Mouse (Mus musculus): ENCODE results near the gene Aldob. TPM values are rescaled to one million over a fixed set of nuclear protein-coding genes. Genes with fewer than 3 reads are reported as not detected.
A peak's percentile ranks its signal among the peaks of the same experiment; 100 is the strongest.

Gene Aldob
- polyA plus RNA-seq, 1 experiment from 2014 or later: not detected

DNA sequence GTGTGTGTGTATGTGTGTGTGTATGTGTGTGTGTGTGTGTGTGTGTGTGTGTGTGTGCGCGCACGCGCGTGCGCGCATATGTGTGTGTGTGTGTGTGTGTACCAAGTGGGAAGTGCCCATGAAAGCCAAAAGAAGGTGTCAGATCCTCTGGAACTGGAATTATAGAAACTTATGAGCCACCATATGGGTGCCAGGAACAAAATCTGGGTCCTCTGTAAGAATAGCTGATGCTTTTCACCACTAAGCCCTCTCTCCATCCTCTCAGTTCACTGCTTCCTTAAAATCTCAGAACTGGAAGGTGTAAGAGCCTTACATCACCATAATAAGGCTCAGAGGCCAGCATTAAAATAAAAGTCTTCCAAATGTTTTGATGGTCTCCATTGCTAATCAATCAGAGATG lies 8.0 kb upstream of the Aldob start:
- Histone ChIP-seq H3K4me3 (no peak overlapping the region), H3K36me3 (no peaks in the 10 kb centered on the region), H3K27me3 (ENCODE audit: insufficient read depth, poor library complexity, severe bottlenecking) (no peaks in the 10 kb centered on the region), H3K9me3 (no peaks in the 10 kb centered on the region), H3K27ac (no peak overlapping the region), H3K4me1 (replicated peaks) (no peaks in the 10 kb centered on the region)
- 99% methylated on average over 7 of the region's 7 CpGs for WGBS
- no peak for DNase-seq (ENCODE audit: low spot score)

DNA sequence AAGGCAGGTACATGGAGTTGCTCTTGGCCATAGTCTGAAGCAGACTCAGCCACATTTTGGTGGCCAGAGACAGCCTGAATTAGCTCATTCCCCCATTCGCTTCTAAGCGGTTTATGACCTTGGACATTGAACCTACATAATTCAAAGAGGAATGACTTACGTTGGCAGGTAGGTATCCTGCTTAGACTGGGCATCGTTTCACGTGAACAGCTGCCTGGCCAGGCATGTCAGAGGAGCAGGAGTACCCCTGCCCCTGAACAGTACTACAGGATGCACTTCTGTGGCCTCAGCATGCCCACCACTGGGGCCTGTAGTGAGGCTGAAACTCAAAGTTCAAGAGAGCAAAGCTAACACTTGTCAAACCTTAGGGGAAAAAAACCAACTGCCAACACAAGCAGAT lies 4.0 kb upstream of the Aldob start:
- no peak overlapping the region for H3K27ac ChIP-seq
- DNase-seq (ENCODE audit: low spot score): no peak
- no peaks in the 10 kb centered on the region for H3K36me3 ChIP-seq
- H3K9me3 ChIP-seq: no peaks in the 10 kb centered on the region
- H3K4me1 ChIP-seq (replicated peaks): no peaks in the 10 kb centered on the region
- 89% methylated on average over 5 of the region's 5 CpGs for WGBS
- no peak overlapping the region for H3K4me3 ChIP-seq
- no peaks in the 10 kb centered on the region for H3K27me3 ChIP-seq (ENCODE audit: insufficient read depth, poor library complexity, severe bottlenecking)

DNA sequence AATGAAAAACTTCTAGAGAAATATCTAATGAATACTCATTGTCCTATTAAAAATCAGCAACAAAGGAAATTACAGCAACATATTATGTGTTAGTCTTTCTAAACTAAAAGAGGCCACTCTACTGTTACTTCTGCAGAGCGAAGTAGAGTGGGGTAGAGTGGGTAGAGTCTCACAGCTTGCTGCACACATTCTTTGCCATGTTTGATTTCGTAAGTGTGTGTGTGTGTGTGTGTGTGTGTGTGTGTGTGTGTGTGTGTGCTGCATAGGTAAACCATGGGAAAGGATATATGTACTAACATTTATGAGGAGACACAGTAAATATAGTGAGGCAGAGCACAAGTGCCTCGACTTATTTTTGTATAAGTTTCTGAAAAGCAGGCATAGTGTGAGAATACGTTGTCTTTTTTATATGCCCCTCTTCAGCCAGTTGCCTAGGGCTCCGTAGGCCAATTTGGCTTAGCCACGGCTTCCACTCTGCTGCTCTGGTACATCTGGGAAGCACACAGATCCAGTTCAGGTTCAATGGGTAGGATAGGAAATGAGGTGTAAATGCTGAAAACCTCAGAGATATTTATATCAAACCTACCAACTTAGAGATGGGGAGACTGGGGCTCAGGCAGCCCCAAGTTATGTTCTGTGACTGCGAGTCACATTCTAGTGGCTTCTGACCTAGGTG lies 1.7 kb downstream of the Aldob start:
- H3K27ac ChIP-seq: no peak overlapping the region
- no peaks in the 10 kb centered on the region for H3K9me3 ChIP-seq
- H3K4me1 ChIP-seq (replicated peaks): no peaks in the 10 kb centered on the region
- WGBS: 86% methylated on average over 7 of the region's 7 CpGs
- no peak for DNase-seq (ENCODE audit: low spot score)
- H3K27me3 ChIP-seq (ENCODE audit: insufficient read depth, poor library complexity, severe bottlenecking): no peaks in the 10 kb centered on the region
- no peak overlapping the region for H3K4me3 ChIP-seq
- H3K36me3 ChIP-seq: no peaks in the 10 kb centered on the region

DNA sequence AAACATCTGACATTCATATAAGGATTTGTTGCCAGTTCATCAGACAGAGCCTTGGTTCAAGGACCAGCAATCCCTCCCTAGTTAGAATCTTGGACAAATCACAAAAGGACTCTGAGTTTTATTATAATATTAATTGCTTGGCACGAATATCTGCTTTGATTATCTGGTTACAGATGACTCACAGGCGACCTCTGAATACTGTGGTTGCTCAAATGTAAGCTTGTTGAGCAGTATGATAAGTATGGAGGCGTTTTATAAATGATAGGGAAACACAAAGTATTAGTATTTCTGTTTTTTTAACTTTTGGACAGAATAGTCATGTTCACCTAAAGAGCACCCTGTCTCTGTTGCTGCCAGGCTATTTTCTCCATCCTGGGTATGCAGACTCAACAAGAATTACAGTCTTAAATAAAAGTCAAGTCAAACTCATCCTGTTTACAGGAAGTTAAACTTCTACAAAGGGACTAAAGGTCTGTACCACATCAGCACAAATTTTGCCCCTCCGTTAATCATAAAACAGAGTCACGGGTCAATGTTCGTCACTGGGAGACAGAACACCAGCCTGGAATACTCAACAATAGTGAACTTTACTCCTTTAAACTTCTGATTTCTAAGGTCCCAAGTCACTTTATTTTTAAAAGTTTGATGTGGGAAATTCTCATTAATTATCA lies 2.3 kb downstream of the Aldob start:
- no peak overlapping the region for H3K27ac ChIP-seq
- DNase-seq (ENCODE audit: low spot score): no peak
- no peaks in the 10 kb centered on the region for H3K36me3 ChIP-seq
- no peaks in the 10 kb centered on the region for H3K9me3 ChIP-seq
- WGBS: 77% methylated on average over 6 of the region's 6 CpGs
- H3K4me1 ChIP-seq (replicated peaks): no peaks in the 10 kb centered on the region
- no peak overlapping the region for H3K4me3 ChIP-seq
- H3K27me3 ChIP-seq (ENCODE audit: insufficient read depth, poor library complexity, severe bottlenecking): no peaks in the 10 kb centered on the region

DNA sequence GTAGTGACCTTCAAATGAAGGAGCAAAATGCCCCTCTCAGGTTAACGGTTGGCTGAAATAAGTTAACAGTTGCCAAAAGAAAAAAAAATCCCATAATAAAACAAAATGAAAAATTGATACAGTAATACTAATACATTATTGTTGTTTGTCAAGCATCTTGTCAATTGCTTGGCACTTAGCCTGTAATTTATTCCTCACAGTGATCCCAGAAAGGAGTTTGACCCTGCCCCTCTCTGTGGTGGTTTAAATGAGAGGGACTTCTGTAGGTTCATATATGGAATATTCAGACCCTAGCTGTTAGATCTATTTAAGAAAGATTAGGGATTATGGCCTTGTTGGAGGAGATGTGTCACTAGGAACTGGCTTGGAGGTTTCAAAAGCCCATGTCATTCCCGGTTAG lies 3.3 kb downstream of the Aldob start:
- Histone ChIP-seq H3K27ac (no peak overlapping the region), H3K27me3 (ENCODE audit: insufficient read depth, poor library complexity, severe bottlenecking) (no peaks in the 10 kb centered on the region), H3K9me3 (no peaks in the 10 kb centered on the region), H3K4me1 (replicated peaks) (no peaks in the 10 kb centered on the region), H3K36me3 (no peaks in the 10 kb centered on the region), H3K4me3 (no peak overlapping the region)
- DNase-seq (ENCODE audit: low spot score): no peak
- 93% methylated on average over 2 of the region's 2 CpGs for WGBS

DNA sequence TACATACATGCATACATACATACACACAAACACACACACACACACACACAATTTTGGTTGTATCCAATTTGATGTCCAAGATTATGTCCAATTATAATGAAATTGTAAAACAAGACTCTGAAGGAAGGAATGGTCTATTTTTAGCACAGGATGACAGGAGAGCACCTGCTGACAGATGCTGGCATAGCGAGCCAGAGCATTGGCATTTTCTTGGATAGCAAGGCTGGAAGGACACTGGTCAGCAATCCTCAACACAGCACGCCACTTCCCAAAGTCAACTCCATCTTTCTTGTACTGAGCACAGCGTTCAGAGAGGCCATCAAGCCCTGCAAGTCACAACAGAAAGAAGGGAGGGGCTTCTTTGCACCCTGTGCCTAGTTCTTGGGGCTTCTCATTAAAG lies 8.4 kb downstream of the Aldob start:
- H3K27ac ChIP-seq: no peak overlapping the region
- H3K27me3 ChIP-seq (ENCODE audit: insufficient read depth, poor library complexity, severe bottlenecking): no peaks in the 10 kb centered on the region
- H3K4me1 ChIP-seq (replicated peaks): no peaks in the 10 kb centered on the region
- H3K9me3 ChIP-seq: no peaks in the 10 kb centered on the region
- no peak for DNase-seq (ENCODE audit: low spot score)
- H3K4me3 ChIP-seq: no peak overlapping the region
- no peaks in the 10 kb centered on the region for H3K36me3 ChIP-seq
- 75% methylated on average over 3 of the region's 3 CpGs for WGBS

DNA sequence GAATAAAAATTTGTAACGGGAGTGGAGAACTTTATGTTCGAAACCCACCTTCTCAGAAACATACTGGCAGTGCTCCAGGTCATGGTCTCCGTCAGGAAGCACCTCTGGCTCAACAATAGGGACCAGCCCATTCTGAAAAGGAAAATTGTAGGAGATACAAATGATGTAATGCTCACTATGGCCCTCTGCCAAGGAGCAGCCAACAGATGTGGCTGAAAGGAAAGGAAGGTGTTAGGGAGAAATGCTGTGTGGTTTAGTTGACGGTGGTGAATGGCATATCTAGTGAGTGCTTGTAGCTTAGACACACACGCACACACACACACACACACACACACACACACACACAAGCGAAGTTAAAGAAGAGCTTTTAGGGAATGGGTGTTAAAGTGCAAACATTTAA lies 9.7 kb downstream of the Aldob start:
- H3K9me3 ChIP-seq: no peaks in the 10 kb centered on the region
- H3K36me3 ChIP-seq: no peaks in the 10 kb centered on the region
- DNase-seq (ENCODE audit: low spot score): no peak
- no peaks in the 10 kb centered on the region for H3K4me1 ChIP-seq (replicated peaks)
- no peaks in the 10 kb centered on the region for H3K27me3 ChIP-seq (ENCODE audit: insufficient read depth, poor library complexity, severe bottlenecking)
- no peak overlapping the region for H3K27ac ChIP-seq
- 80% methylated on average over 6 of the region's 6 CpGs for WGBS
- no peak overlapping the region for H3K4me3 ChIP-seq

DNA sequence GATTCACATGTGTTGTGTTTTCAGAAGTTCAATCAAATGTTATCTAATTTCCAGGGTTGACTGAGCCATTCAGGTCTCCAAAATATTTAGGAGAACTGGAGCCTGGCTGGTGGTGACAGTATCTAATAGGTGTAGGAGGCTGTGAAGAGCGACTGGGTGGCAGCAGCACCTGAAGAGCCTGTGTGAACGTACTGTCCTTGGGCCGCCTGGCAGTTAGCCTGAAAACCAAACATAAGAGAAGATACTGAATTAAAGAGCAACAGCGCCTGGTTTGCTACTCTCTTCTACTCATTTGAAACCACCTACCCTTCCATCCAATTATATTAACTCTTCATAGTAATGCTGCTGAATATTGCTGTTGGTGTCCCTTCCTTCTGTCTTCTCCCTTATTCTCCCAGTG lies 12.7 kb downstream of the Aldob start:
- Histone ChIP-seq H3K27me3 (ENCODE audit: insufficient read depth, poor library complexity, severe bottlenecking) (no peaks in the 10 kb centered on the region), H3K9me3 (no peaks in the 10 kb centered on the region), H3K4me3 (no peak overlapping the region), H3K36me3 (peaks cover 15% of the 10 kb centered on the region), H3K27ac (no peak overlapping the region), H3K4me1 (replicated peaks) (no peaks in the 10 kb centered on the region)
- 84% methylated on average over 4 of the region's 4 CpGs for WGBS
- no peak for DNase-seq (ENCODE audit: low spot score)

DNA sequence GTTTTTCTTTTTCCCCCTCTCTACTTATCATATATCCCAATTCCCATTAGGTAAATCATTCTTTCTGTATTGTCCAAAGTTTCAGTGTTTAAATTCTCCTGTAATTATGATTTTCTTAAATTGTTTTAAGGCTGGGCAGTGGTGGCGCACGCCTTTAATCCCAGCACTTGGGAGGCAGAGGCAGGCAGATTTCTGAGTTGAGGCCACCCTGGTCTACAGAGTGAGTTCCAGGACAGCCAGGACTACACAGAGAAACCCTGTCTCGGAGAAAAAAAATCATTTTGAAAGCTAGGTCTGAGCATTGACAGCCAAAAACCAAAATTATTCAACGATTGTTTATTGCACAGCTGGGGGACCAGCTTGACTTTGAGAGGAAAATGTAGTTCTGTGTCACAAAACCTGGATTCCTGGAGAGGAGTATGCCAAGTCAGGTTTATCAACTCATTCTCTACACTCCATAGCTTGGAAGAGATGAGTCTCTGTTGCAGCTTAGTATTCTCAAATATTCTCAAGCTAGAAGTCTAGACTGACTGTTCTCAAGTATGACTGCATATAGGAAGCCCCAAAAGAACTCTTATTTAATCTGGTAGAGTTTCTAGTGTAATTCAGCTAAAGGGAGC lies 13.6 kb downstream of the Aldob start:
- H3K27me3 ChIP-seq (ENCODE audit: insufficient read depth, poor library complexity, severe bottlenecking): no peaks in the 10 kb centered on the region
- no peaks in the 10 kb centered on the region for H3K4me1 ChIP-seq (replicated peaks)

DNA sequence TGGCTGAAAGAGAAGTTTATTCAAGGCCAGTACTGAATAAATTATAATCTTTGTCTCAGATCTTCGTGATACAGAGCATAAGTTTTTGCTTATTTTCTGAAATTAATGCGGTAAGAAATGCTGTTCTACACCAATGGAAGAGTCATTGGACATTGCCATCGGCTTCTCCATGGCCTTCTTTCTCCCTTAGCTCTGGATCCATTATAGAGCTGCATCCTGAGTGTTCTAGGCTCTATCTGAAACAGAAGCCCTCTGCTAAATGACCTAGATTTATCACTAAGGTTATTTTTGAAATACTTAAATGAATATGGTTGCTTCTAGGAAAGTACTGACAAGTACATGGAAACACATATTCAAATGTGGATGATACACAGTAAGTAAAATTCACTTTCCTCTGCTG lies 14.3 kb downstream of the Aldob start:
- H3K27me3 ChIP-seq (ENCODE audit: insufficient read depth, poor library complexity, severe bottlenecking): no peaks in the 10 kb centered on the region
- no peaks in the 10 kb centered on the region for H3K4me1 ChIP-seq (replicated peaks)
- no peak overlapping the region for H3K27ac ChIP-seq
- no peak overlapping the region for H3K4me3 ChIP-seq
- WGBS: 88% methylated on average over 3 of the region's 3 CpGs
- peaks cover 30% of the 10 kb centered on the region for H3K36me3 ChIP-seq
- DNase-seq (ENCODE audit: low spot score): no peak
- H3K9me3 ChIP-seq: peaks cover 8% of the 10 kb centered on the region

More for the DNA sequence above, 13.6 kb downstream of the Aldob start:
- no peak for DNase-seq (ENCODE audit: low spot score)
- H3K9me3 ChIP-seq: 0 out of 2 replicates have a peak, but pooled peaks cover under 1% of the 10 kb centered on the region
- peaks cover 22% of the 10 kb centered on the region for H3K36me3 ChIP-seq
- no peak overlapping the region for H3K4me3 ChIP-seq
- H3K27ac ChIP-seq: no peak overlapping the region
- 94% methylated on average over 4 of the region's 4 CpGs for WGBS

DNA sequence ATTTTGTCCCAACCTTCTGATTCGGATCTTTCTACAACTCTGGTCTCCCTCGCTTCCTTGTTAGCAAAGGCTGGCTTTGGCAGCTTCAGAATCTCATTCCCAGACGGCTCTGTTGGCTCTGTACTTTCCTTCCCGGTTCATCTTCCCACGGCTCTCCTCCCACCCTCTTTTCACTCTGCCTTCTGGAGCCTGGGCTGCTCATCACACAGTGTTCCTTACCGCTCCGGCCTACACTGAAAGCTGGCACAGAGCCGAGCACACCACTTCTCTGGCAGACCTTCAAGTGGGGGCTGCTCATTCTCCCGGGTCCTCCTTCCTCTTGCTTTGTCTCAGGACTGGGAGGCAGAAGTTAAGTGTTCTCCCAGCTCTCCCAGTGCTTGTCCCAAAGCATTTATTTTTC lies 26.8 kb downstream of the Aldob start:
- no peak for DNase-seq (ENCODE audit: low spot score)
- Histone ChIP-seq H3K27me3 (ENCODE audit: insufficient read depth, poor library complexity, severe bottlenecking) (no peaks in the 10 kb centered on the region), H3K9me3 (no peaks in the 10 kb centered on the region), H3K4me1 (replicated peaks) (peaks cover 28% of the 10 kb centered on the region), H3K27ac (no peak overlapping the region), H3K36me3 (peaks cover 56% of the 10 kb centered on the region), H3K4me3 (peak overlapping the region; percentile 74; the same call in 1 of the 2 replicates)
- 87% methylated on average over 9 of the region's 9 CpGs for WGBS

DNA sequence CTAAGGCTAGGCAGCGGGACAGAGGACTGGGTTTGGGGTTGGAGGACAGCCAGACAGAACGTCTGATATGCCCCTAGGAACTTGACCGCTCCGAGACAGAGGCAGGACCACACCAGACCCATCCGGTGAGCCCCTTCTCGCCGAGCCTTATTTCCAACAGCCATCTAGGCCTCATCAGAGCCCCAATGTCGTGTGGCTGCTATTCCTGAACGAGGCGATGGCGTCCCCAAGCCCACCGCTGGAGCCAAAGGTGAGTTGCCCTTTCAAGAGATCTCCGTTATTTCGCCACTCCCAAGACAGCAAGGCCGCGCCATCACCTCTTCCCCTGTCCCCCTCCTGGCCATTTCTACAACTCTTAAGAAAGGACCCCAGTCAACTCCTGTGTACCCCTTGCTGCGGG lies 28.0 kb downstream of the Aldob start:
- Histone ChIP-seq H3K27me3 (ENCODE audit: insufficient read depth, poor library complexity, severe bottlenecking) (no peaks in the 10 kb centered on the region), H3K4me3 (peak overlapping the region; percentile 74), H3K4me1 (replicated peaks) (peaks cover 28% of the 10 kb centered on the region), H3K27ac (peak overlapping the region; percentile 91), H3K36me3 (peaks cover 52% of the 10 kb centered on the region), H3K9me3 (no peaks in the 10 kb centered on the region)
- DNase-seq (ENCODE audit: low spot score): no peak
- under 1% methylated on average over 17 of the region's 17 CpGs for WGBS

DNA sequence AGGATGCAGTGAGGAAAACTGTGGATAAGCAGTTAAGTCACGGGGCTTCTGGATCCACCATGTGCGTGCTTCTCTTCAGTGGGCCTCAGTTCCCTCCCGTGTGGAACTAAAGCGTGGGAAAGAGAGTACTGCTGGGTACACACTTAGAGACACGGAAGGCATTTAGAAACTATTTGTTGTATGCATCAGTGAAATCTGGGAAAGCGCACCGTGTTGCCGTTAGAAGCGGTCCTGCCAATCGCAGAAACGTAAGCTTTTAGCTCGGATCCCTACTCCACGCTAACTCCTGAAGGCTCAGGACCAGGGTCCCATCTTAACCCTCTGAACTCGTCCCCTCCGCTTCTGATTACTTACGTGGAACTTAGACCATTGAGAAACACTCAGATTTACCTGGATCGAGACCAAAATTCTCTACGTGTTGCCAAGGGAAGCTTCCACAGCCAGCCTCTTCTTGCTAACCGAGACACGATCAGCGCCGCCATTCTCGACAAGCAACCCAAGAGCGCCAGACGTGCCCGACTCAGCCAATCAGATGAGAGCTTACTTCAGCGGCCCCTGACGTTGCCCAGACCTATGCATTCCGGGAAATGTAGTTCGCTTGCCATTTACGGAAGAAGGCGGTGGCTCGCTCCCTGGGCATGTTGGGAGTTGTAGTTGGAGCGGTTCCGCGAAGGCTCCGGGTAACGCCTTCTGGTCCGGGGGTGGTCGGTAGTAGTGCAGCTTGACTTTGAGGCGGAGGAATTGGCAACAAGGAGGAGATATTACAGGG lies 28.6 kb downstream of the Aldob start, which contains the start of the genes Mrpl50 and Zfp189:
Gene Mrpl50 (minus strand): TSS at position 522 of the 769 bp plus-strand sequence.
Gene Zfp189 (plus strand): TSS at position 605 of the 769 bp plus-strand sequence.
- under 1% methylated on average over 41 of the region's 41 CpGs for WGBS
- Histone ChIP-seq H3K27me3 (ENCODE audit: insufficient read depth, poor library complexity, severe bottlenecking) (no peaks in the 10 kb centered on the region), H3K4me3 (peak within 1 kb of the TSS; percentile 74), H3K27ac (peak within 1 kb of the TSS; percentile 91), H3K36me3 (peaks cover 47% of the 10 kb centered on the region), H3K9me3 (no peaks in the 10 kb centered on the region), H3K4me1 (replicated peaks) (peaks cover 28% of the 10 kb centered on the region)
- DNase-seq (ENCODE audit: low spot score): peak; percentile 93
